Mouse (Mus musculus) spleen, adult 2 months (tissue): ENCODE results near the gene Tgfbr3. TPM values are rescaled to one million over a fixed set of nuclear protein-coding genes. Genes with fewer than 3 reads are reported as not detected.

Experiments
- DNase-seq, 2 experiments: peaks; one replicate each; pipeline versions ENCODE4 v3.0.0 to v3.0.0-alpha.2; 2012 to 2021; ENCODE audit warnings: low spot score in 2 of 2, low read depth in 1 of 2
- H3K27ac ChIP-seq: fragments of 200-500 bp; 2 replicates; pipeline ENCODE4 v1.5.1; 2012; ENCODE audit warnings: low read length, inconsistent platforms; ENCODE audit not compliant: insufficient read depth
- H3K27me3 ChIP-seq: fragments of 200-500 bp; 2 replicates; pipeline ENCODE4 v1.6.1; 2012; ENCODE audit warnings: mild to moderate bottlenecking, moderate library complexity, low read length, inconsistent platforms; ENCODE audit not compliant: control insufficient read depth, insufficient read depth
- H3K36me3 ChIP-seq: fragments of 200-500 bp; 2 replicates; pipeline ENCODE4 v1.6.1; 2012; ENCODE audit warnings: mild to moderate bottlenecking, low read length, inconsistent platforms; ENCODE audit not compliant: control insufficient read depth, insufficient read depth
- H3K4me1 ChIP-seq: fragments of 200-500 bp; 2 replicates; pipeline ENCODE4 v1.6.1; 2011; ENCODE audit warnings: inconsistent platforms; ENCODE audit not compliant: control insufficient read depth, insufficient read depth, insufficient read length
- H3K4me3 ChIP-seq: fragments of 200-500 bp; 2 replicates; pipeline ENCODE4 v1.5.1; 2011; ENCODE audit warnings: mild to moderate bottlenecking, inconsistent platforms; ENCODE audit not compliant: insufficient read depth, insufficient read length; ENCODE audit errors: extremely low read depth
- CTCF ChIP-seq: fragments of 200-500 bp; IDR thresholded peaks from 2 replicates; pipeline ENCODE4 v1.5.1; 2011; ENCODE audit warnings: mild to moderate bottlenecking, inconsistent platforms; ENCODE audit not compliant: insufficient read depth, insufficient read length, insufficient replicate concordance; ENCODE audit errors: extremely low read depth
- POLR2A ChIP-seq: fragments of 200-500 bp; IDR thresholded peaks from 2 replicates; pipeline ENCODE4 v1.6.1; 2011; ENCODE audit warnings: low read depth, low read length, inconsistent platforms
- WGBS: fragments of 180-500 bp; shearing (Covaris S2); methylation state at CpG from one replicate; pipeline ENCODE4 v1.1.7; 2018; 5-methylcytosine and 5-hydroxymethylcytosine counted together
- polyA plus RNA-seq: library from polyadenylated mRNA; depleted of rRNA; stranded (reverse); fragments of >200 nt; gene quantifications from 2 replicates; pipeline ENCODE4 v1.2.3, GENCODE M21; 2012; rRNA removed

The Tgfbr3 gene
- polyA plus RNA-seq, 1 experiment = 20.5 TPM

GRCm38 (mm10) chr5:107058642-107059041, 230.8 kb downstream of the Tgfbr3 start:
- Histone ChIP-seq H3K4me3 (no peak overlapping the region), H3K36me3 (no peaks in the 10 kb centered on the region), H3K27ac (no peak overlapping the region), H3K4me1 (no peaks in the 10 kb centered on the region), H3K27me3 (no peaks in the 10 kb centered on the region)
- TF ChIP-seq CTCF = no peak
- TF ChIP-seq POLR2A = no peak
- DNase-seq = no peak
- WGBS = 84% methylated on average over 4 of the region's 4 CpGs

Other genes with a start within 250 kb of the Tgfbr3 start
- 0.39 and 0.60 TPM in 2 replicates for gene Brdt, start 41.5 kb upstream of the Tgfbr3 start, polyA plus RNA-seq
- 0.12 and 0.26 TPM in 2 replicates for gene Ephx4, start 113.1 kb upstream of the Tgfbr3 start, polyA plus RNA-seq
- gene Lpcat2b, start 141.9 kb upstream of the Tgfbr3 start, polyA plus RNA-seq = not detected in 2 replicates
- gene Btbd8, start 148.4 kb upstream of the Tgfbr3 start, polyA plus RNA-seq = 0.70 and 0.74 TPM in 2 replicates
- 0.06 and 0.07 TPM in 2 replicates for gene Gm42669, start 218.0 kb upstream of the Tgfbr3 start, polyA plus RNA-seq
- 0.01 TPM in 1 of 2 replicates, not detected in the other for gene 1700028K03Rik, start 245.1 kb upstream of the Tgfbr3 start, polyA plus RNA-seq